ENCODE assay signal across 9 mouse cellular contexts in the genomic region with DNA sequence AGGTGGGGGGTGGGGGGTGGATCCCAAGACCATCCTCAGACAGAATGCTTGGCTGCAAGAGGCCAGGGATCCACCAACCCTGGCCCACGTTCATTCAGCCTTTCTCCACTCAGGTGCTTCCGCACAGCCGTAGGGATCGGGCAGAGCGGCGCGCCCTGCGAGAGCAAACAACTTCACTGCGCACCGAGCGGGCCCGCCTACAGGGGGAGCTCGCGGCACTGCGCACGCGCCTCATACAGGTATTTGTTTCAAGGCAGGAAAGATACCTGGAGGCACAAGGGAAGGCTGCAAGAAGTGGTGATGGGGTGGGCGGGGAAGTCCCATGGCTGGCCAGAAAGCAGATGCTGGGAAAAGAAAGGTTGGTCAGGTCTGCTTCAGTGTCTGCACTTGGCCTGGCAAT. TPM values are rescaled to one million over a fixed set of nuclear protein-coding genes. Genes with fewer than 3 reads are reported as not detected.
DNase-seq lines count a peak whose midpoint lies in the region; ATAC-seq lines count a peak whose summit lies in the region.
"Had no signal": no experiment of that assay in that cellular context is flagged by ENCODE, and none has a peak within 500 bp of the region (broad histone marks: within the 10 kb centered on the region; RNA-seq: fewer than 3 reads in every experiment).

No protein-coding gene starts in this region.

- 11% methylated on average over 18 of the region's 18 CpGs for whole genome bisulfite sequencing in kidney, embryonic 14.5 days
- 11% methylated on average over 18 of the region's 18 CpGs for WGBS in limb, embryonic 11.5 days

- no peak overlapping the region for H3K4me3 ChIP-seq in kidney, embryonic 14.5 days (ENCODE audit: low read length)
- H3K4me3 ChIP-seq in limb, embryonic 11.5 days (ENCODE audit: low read depth, low read length) = no peak overlapping the region
- H3K4me3 ChIP-seq: myocyte had no signal

- H3K4me2 ChIP-seq in kidney, embryonic 14.5 days (replicated peaks; ENCODE audit: low read depth, low read length) = no peak overlapping the region
- no peak overlapping the region for H3K4me2 ChIP-seq in limb, embryonic 11.5 days (ENCODE audit: low read depth, severe bottlenecking)

- H3K27me3 ChIP-seq in kidney, embryonic 14.5 days (ENCODE audit: control insufficient read depth, insufficient read depth, low read length) = no peaks in the 10 kb centered on the region
- H3K27me3 ChIP-seq in limb, embryonic 11.5 days (ENCODE audit: control insufficient read depth, insufficient read depth, low read length) = no peaks in the 10 kb centered on the region

- H3K27ac ChIP-seq in kidney, embryonic 14.5 days (ENCODE audit: low read depth, low read length) = no peak overlapping the region
- H3K27ac ChIP-seq in limb, embryonic 11.5 days (replicated peaks; ENCODE audit: low read depth, low read length) = no peak overlapping the region

- H3K9me3 ChIP-seq in kidney, embryonic 14.5 days (ENCODE audit: control insufficient read depth, low read length) = no peaks in the 10 kb centered on the region
- no peaks in the 10 kb centered on the region for H3K9me3 ChIP-seq in limb, embryonic 11.5 days (ENCODE audit: control insufficient read depth, low read length)

- H3K36me3 ChIP-seq in kidney, embryonic 14.5 days (ENCODE audit: control insufficient read depth, insufficient read depth, low read length) = no peaks in the 10 kb centered on the region
- no peaks in the 10 kb centered on the region for H3K36me3 ChIP-seq in limb, embryonic 11.5 days (ENCODE audit: control insufficient read depth, insufficient read depth, low read length)

- no peak overlapping the region for H3K9ac ChIP-seq in kidney, embryonic 14.5 days (ENCODE audit: low read depth, low read length)
- no peak overlapping the region for H3K9ac ChIP-seq in limb, embryonic 11.5 days (ENCODE audit: low read length)

- no peak for ATAC-seq in kidney, embryonic 14.5 days (ENCODE audit: low FRiP score, low TSS enrichment)
- ATAC-seq in limb, embryonic 11.5 days (ENCODE audit: insufficient number of reproducible peaks, low FRiP score, low TSS enrichment, low read depth) = no peak
- peak; percentile 18; the same call in 1 of the 2 replicates for ATAC-seq in neutrophil, adult 5-6 weeks (ENCODE audit: extremely low read depth, insufficient number of reproducible peaks, low FRiP score, poor library complexity, severe bottlenecking)
- no peak for ATAC-seq in activated CD4-positive, CD25-positive, alpha-beta regulatory T cell, adult 4 months

- DNase-seq in kidney, adult 11 months = peak; percentile 49
- DNase-seq in T-cell, adult 2 months (ENCODE audit: low spot score) = peak; percentile 25
- peak; percentile 66 for DNase-seq in embryo, embryonic 11 days
- DNase-seq in limb, embryonic 11.5 days (ENCODE audit: low spot score) = peak; percentile 82
- no peak for DNase-seq in cerebellum, adult 9-10 months

- H3K4me1 ChIP-seq in kidney, embryonic 14.5 days (ENCODE audit: control insufficient read depth, insufficient read depth, low read length) = peaks cover 19% of the 10 kb centered on the region; the same call in 1 of the 2 replicates
- peaks cover 54% of the 10 kb centered on the region for H3K4me1 ChIP-seq in limb, embryonic 11.5 days (ENCODE audit: control insufficient read depth, insufficient read depth, low read length)

RNA-seq across cellular contexts. Expression of gene Sned1, which starts 11.7 kb away (rescaled TPM):
- polyA plus RNA-seq in kidney, embryonic 14.5 days (2014; fragmentation: Nextera tagmentation; extraction: Ambion mirVana) = 8.6 and 17.9 TPM in 2 replicates
- polyA plus RNA-seq in limb, embryonic 11.5 days (2014; fragmentation: Nextera tagmentation; extraction: Ambion mirVana) = 15.0 and 17.5 TPM in 2 replicates
- total RNA-seq in neutrophil, adult 5-6 weeks (2017) = 0.74 and 1.3 TPM in 2 replicates
- under 1 TPM; 0.06 to 0.16 TPM for polyA plus RNA-seq in activated CD4-positive, CD25-positive, alpha-beta regulatory T cell, adult 4 months (2017; shearing (Covaris generic))

RNA-seq across cellular contexts. Expression of gene Crocc2, which starts 55.4 kb away (rescaled TPM):
- 0.14 and 0.20 TPM in 2 replicates for polyA plus RNA-seq in kidney, embryonic 14.5 days (2014; fragmentation: Nextera tagmentation; extraction: Ambion mirVana)
- 0.28 and 0.32 TPM in 2 replicates for polyA plus RNA-seq in limb, embryonic 11.5 days (2014; fragmentation: Nextera tagmentation; extraction: Ambion mirVana)
- not detected in 2 replicates for total RNA-seq in neutrophil, adult 5-6 weeks (2017)
- polyA plus RNA-seq in activated CD4-positive, CD25-positive, alpha-beta regulatory T cell, adult 4 months (2017; shearing (Covaris generic)) = not detected
- polyA plus RNA-seq: myocyte had no signal
